Mouse (Mus musculus) bone marrow macrophage, adult 2 months (primary cell): ENCODE data around the gene Fcrls.

ENCODE experiments used
- CTCF ChIP-seq: IDR thresholded peaks from 2 replicates; pipeline ENCODE4 v1.5.1; 2012; ENCODE audit warnings: low read depth, mild to moderate bottlenecking, low read length, moderate library complexity
- POLR2A ChIP-seq: IDR thresholded peaks from 2 replicates; pipeline ENCODE4 v1.6.1; 2012; ENCODE audit warnings: mild to moderate bottlenecking, low read depth, low read length, borderline replicate concordance

GRCm38 (mm10) chr3:87309922-87310321 lies 46.4 kb upstream of the Fcrls start:
- TF ChIP-seq CTCF (no peak), POLR2A (no peak)
